Mouse (Mus musculus) thymus, postnatal 10 days (tissue): ENCODE measurements around the gene Slc24a1.
"Not testable (repeated sequence)": the region's sequence is repeated elsewhere in the genome, so short reads cannot be mapped to it uniquely, and the experiment has no call there.

Source experiments
- DNase-seq, 2 experiments: peaks; one replicate each; pipeline ENCODE4 v3.0.0; 2021; ENCODE audit warnings: low spot score in 2 of 2

Gene Slc24a1

DNA sequence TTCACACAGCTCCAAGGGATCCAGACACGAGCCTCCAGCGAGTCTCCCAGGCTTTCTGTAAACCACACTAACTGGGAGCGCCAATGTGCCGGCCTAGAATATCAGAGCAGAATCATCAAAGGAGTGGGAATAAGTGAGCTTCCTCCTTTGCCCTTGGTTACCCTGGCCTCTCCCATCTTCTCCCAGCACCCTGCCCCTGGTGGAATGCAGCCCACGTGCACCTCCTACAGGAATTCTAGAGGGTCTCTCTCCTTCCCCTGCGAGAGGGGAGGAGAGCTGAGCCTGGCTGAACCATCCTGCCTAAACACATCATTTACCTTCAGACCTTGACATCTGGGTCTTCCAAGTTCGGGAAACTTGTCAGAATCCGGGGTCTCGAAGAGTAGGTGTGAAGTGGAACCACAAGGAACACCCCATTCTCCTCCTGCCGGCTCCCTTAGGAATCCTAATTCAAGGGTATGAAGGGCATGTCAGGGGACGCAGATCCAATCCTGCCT lies at the start of gene Slc24a1:
TSS of gene Slc24a1 (minus strand) at position 447 of the 497 bp plus-strand sequence.
- no peak for DNase-seq

DNA sequence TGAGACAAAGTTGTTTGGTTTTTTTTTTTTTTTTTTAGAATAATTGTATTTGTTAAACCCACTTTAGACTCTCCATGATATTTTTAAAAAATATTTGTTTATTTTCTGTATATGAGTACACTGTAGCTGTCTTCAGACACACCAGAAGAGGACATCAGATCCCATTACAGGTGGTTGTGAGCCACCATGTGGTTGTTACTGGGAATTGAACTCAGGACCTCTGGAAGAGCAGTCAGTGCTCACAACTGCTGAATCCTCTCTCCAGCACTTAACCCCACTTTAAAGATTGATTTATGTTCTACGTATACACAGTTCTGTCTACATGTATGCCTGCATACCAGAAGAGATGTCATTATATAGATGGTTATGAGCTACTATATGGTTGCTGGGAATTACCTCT lies 44.1 kb upstream of the Slc24a1 start:
- not testable (repeated sequence) for DNase-seq

DNA sequence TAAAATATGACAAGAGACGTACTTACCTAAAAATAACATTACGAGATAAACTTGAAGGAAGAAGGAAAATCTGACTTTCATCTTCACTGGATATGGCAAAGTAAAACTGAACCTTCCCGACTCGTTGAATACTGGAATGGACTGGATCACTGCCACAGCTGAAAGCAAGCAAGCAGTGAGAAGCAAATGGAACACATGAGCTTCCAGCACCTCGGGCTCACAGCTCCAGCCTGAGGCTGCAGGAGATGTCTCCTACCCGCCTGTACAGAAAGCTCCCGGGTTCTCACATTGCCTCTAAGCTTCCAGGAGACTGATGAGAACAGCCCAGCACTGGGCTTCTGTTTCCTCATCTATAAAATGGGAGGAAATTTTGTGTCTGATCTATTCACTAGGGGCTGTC lies 38.9 kb upstream of the Slc24a1 start:
- DNase-seq = no peak

DNA sequence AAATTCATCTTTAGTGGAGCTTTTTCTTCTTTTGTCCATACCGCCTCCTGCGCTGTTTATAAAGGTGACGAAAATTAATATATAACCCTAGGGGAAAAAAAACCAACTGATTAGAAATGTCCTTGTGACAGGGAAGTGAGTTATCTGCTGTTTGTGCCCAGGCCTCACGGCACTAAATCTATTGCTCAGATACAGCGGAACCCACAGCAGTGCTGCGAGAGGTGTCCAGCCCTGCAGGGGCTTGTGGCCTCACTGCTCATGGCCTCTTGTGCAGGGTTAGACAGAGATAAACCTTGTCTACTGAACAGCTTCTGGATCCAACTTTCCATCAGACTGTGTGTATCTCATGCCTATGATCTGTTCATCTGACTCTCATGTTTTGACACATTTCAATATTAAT lies 37.0 kb upstream of the Slc24a1 start:
- DNase-seq = no peak

DNA sequence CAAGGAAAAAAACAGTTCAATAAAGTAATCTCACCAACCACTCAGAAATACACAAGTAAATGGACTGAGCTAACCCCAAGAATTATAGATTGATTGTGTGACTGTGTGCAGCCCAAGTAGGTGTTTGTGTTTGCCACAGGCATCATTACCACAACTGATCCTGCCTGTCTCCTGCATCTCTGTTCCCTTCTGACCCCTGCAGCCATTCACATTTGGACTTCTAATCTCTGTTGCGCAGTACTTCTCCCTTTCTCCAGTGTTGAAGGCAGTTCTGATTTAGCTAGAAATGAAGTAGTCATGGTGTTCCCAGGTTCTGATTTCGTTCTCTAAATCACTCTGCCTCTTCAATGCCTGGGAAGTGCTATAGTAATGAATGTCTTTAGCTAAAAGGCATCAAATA lies 36.2 kb upstream of the Slc24a1 start:
- DNase-seq = no peak

DNA sequence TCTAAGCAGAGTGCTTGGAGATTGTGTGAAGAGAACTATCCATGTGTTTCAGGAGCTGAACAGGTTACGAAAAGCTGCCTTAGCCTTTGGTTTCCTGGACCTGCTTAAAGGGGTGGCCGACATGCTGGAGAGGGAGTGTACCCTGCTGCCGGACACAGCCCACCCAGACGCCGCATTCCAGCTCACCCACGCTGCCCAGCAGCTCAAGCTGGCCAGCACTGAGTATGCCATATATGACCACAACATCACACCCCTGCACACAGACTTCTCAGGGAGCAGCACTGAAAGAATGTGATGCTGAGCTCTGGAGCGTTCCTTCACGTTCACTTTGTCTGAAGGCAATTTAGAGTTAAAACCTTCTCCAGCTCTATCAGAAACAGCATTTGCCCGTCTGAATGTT lies 34.4 kb upstream of the Slc24a1 start:
- no peak for DNase-seq

DNA sequence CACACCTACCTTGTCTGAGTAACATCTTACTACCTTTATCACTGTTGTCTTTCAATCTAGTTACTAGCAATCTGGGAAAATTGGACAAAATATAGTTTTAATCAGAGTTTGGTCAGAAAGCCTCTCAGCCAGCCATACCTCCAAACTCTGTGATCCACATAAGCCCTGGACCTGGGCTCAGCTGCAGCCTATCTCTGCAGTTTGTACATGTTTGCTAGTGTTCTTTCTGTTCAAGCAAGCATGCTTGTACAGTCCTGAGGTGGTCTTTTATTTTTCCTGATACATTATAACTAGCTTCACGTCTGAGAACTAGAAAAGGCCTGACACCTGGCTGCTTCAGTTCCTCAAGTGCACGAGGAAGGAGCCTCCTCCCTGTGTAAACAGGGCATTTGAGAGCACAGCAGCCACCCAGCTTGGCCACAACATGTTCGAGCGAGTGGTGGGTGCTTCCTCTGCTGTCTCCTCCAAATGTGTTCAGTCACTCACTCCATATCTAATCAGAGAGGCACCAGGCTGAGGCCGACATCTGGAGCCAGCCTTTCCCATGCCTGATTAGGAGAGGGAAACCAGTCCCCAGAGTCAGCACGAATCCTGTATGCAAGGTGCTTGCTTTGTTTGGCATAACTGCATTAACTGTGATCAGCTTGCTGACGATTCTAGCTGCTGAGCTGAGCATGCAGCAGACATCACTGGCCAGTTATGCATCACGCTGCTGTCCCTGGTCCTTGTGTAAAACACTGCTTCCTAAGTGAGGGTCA lies 33.8 kb upstream of the Slc24a1 start:
- no peak for DNase-seq

DNA sequence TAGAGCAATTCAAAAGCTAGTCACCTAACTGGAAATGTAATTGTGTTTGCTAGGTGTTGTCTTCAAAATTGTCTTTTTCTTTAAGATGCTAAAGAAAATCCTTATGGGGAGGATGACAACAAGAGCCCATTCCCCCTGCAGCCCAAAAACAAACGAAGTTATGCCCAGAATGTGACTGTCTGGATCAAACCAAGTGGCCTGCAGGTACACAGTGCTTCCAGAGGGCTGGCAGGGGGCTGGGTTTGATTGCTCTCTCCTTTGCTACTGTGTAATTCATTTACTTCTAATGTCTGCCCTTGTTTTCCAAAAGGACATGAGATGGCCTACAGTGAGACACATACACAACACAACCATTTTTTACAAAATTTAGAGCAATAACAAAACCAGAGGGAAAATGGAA lies 30.5 kb upstream of the Slc24a1 start:
- no peak for DNase-seq

DNA sequence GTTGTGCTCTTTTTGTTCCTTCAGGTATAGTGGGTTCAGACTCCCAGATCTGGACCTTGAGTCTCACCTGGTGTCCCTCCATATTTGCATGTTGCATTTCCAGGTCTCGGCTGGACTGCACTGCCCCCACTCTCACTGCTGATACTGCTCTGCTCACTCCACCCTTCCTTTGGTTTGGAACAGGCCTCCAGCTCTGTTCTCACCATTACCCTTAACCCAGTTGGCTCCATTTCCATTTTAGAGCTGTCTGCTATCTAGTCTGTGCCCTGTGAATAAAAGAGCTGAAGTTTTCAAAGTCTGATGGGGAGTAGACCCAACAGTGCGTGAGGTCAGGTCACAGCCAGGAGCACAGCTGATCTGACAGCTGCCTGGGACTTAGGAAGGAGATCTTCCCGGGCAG lies 29.1 kb upstream of the Slc24a1 start:
- DNase-seq = no peak

DNA sequence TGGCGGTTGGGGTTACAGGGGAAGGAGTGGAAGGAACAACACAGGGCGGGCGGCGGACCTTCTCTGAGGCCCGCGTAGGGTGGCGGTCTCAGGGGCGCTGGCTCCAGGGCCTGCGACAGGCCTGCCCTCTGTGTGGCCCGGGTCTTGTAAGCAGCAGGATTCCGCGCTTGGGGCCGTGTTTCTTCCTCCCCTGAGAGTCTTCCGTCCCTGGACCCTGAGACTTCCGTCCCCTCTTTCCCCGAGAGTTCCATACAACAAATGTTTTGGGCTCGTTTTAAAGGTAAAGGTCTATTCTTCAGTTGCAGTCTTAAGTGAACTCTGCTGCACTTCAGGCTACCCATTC lies 9.5 kb upstream of the Slc24a1 start:
- DNase-seq = no peak

DNA sequence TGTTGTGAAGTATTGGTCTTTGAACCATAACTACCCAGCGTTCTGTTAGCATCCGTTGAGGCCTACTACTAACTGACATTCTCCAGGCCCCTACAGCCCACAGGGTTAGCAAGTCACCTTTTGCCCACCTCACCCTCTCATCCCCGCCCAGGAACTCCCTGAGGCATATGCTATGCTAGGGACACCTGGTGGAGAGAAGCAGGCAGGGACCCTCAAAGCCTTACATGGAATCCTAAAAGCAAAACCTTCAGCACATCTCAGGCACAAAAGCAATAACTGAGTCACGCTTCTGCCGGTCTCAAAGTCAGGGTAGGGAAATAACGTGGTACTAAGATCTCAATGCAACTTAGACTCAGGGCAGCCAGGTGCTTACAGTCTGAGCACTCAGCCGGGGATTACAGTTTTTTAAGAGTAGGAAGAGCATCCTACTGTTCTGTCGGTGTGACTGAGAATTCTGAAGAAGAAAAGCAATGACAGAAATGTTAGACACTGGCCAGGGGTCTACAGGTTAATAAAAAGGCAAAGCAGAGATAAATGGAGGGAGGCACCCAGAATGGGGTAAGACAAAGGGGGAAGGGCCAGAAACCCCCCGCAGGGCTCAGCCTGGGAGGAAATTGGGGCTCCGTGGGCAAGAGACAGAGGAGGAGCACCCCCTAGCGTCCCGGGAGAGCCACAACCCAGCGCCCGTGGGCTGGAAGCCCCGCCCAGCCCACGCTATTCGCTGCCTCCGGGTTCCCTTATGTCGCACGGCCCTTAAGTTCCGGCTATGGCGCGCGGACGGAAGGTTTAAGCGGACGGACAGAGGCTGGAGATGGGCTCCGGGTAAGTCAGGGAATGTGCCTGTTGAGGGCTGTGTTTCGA lies 8.9 kb upstream of the Slc24a1 start, which contains the start of gene Ints14:
TSS of gene Ints14 (plus strand) at position 789 of the 861 bp plus-strand sequence.
- peak; percentile 91 to 98 for DNase-seq

DNA sequence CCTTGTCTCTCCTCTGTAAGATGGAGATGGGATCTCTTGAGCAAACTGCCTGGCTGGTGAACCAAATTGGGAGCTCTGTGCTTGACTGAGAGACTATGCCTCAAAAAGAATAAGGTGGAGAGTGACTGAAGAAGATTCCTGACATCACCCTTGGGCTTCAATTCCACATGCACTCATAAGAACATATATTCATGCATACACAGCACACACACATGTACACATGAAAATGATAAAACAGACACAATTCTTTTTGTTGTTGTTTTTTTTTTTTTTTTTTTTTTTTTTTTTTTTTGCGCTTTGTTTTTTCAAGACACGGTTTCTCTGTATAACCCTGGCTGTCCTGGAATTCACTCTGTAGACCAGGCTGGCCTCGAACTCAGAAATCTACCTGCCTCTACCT lies 5.9 kb upstream of the Slc24a1 start:
- DNase-seq = no peak

DNA sequence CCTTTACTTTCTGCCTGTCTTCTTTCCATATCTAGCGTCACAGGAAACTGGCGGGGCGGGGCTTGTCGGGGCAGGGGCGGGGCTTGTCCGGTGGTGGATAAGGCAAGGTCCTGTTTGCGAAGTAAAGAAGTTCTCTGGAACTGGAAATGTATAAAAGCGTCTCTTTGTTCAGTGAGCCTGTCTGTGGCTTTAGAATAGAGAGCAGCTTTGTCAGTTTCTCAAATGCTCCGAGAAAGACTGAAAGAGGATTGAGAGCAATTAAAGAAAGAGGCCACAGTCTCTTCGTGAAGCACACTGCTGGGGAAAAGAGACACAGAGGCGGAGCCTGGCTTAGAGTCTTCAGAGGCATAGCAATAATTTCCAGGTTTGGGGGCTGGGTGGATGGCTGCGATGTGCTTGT lies 4.9 kb upstream of the Slc24a1 start:
- DNase-seq = peak; percentile 15 to 60

DNA sequence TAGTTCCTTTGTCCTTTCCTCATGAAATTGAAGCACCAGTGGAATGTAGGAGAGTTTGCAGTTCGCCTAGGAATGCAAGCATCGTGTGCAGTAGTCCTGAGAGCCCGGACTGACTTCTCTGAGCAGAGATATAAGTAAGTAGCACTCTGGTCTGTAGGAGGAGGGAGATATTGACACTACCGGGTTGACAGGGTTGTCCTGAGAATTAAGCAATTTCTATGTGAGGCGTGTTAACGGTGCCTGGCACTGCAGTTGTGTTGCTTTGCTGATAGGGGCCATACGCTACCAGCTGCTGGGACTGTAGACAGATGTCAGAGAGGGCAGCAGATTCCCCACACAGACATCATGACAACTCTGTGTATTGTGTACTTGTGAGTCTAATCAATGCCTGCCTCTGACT lies 1.8 kb upstream of the Slc24a1 start:
- no peak for DNase-seq

DNA sequence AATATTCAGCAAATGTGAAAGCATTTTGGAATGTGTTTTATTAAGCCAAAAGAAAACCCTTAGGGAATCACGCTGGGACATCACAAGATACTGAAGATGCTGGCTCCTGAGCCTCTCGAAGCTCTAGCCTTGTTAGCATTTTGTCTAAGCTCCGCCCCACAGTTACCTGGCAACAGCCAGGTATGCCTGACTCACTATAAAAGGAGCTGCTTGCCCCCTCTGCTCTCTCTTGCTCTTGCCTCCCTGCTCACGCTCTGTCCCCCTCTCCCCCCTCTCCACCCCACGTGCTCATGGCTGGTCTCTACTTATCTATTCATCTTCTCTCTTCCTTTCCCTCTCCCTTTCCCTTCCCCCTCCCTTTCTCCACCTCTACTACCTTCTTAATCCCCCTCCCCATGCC lies 648 bp upstream of the Slc24a1 start:
- no peak for DNase-seq

DNA sequence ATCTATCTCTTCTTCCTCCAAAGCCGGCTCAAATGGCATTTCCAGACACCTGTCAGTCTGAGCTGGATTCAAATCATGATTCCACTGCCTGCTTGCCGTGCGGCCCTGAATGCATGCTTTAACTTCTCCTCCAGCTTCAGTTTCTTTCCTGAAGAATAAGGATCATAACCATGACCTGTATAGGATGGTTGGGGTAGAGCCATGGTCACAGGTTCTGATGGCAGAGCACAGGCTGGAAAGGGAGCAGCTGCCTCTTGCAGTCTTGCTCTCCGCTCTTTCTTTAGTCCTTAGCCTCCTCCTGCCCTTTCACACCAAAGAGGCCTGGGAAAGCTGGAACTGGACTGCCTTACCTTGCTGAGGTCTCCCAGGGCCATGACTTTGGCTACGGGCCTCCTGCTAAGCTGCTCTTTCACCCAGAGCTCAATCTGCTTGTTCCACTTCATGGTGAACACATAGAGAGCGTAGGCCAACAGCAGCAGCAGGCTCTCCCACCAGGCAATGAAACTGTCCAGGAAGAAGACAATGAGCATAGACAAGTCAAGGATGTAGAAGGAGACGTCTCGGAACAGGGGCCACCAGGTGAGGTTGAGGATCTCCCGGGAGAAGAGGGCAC lies 3.8 kb downstream of the Slc24a1 start:
- no peak for DNase-seq

DNA sequence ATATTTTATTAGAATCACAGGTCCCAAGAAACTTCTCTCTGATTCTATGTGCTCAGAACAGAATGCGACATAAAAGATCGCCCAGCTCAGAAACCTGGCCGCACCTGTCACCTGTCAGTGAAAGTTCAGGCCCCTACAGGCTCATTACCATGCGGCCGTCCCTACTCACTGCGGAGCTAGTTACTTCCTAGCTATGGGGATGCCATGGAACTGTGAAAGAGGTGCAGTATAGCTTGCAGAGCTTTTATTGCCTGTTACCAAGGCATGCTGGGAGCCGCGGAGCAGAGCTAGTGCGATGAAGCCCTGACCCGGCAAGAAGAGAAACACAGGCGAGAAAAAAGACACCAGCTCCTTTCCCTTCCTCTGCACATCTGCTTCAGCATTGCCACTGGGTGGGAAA lies 7.4 kb downstream of the Slc24a1 start:
- no peak for DNase-seq

DNA sequence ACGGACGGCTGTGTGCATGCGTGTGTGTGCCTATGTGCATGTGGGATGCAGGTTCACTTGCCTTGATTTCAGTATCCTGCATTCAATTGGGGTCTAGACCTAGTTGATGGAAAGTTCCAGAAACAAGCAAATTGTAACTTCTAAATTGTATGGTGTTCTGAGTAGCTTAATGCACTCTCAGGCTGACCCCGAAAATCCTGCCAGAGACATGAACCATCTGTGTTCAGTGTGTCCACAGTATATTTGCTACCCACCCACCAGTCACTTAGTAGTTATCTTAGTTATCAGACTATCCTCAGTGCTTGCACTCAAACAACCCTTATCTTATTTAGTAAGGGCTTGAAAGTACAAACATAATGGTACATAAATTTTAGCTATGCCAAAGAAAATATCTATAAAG lies 9.8 kb downstream of the Slc24a1 start:
- no peak for DNase-seq

DNA sequence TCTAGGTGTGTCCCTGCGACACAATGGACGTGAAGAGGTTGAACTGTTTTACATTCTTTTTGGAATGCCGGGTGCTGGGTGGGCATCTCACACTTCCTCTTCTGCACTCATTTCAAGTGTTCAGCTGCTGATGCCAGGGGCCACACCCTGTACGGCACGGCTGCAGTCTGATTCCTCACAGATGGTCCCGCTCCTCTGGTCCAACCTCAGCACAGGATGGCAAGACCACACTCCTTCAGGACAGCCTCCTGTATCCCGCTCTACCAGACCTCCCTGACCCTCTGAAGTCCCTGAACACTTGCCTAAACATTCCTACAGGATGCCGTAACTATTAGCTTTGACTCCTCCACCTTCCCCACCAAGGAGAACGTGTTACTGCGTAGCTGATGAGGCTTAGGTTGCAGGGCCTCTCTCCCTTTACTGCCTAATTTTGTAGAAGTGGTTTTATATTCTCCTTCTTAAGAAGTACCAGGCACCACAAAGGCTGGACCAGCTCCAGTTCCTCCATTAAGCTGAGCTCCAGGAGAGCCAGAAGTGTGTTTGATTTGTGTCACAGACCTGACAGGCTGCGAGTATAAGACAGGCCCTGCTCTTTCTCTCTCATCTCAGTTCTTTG lies 10.6 kb downstream of the Slc24a1 start:
- no peak for DNase-seq

DNA sequence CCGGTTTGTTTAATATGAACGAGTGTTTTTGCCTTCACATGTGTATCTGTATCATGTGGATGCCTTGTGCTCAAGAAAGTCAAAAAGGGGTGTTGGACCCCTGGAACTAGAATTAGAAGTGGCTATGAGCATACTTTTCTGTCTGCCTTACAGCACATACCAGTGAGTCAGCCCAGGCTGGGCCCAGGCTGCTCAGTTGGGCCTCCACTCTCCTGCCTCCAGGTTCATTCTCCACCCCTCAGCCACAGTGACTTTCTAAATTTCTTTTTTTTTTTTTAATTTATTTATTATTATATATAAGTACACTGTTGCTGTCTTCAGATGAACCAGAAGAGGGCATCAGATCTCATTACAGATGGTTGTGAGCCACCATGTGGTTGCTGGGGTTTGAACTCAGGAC lies 11.6 kb downstream of the Slc24a1 start:
- no peak for DNase-seq

DNA sequence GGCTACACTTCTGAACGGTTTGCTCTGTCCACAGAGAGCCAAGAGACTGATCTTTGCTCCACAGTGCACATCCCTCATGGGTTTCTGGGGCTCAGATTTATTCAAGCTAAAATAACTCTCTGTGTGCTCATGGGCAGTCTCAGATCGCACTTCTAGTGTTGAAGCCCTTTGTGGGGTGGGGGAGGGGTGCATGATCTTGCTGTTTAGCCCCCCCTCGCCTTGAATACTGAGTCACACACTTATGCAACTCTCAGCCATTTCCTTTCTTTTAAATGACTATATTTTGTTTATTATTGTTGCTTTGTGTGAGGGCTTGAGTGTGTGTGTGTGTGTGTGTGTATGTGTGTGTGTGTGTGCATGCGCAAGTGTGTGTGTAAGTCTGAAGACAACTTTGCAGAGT lies 12.1 kb downstream of the Slc24a1 start:
- no peak for DNase-seq

DNA sequence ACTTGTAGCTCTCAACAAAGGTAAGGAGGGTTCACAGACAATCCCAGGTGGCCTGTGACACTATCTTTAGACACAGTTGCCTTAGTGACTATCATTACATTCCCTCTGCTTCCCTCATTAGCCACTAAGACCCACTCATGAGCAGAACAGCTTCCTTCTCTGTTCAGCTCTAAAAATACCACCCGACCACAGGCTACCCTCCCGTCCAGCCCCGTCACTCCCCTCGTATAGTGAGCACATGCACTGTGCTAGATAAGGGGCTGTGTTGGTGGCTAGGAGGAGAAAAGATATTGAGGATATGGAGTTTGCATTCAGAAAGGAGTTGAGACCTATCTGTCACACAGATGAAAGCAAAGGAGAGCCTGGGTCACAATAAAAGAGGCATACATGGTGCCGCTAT lies 12.9 kb downstream of the Slc24a1 start:
- no peak for DNase-seq
